Mouse (Mus musculus): ENCODE data around the gene Asb18.

Gene Asb18

DNA sequence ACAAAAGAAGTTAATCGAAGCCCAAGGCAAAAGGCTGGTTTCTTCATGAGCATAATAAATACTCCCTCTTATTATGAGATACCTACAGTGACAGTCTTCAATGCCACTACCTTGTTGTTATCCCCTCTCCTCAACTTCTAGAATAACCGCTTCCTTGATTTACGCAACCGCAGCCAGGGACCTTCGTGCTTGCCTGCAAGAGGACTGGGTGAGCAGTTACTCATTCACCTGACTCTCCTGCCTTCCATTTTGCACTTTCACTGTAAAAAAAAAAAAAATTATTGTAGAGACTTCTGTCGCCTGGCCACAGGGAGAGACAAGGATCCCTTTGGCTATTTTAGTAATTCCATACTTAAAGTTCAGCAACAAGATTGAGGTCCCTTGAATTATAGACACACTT, 81.4 kb downstream of the Asb18 start:
- in situ Hi-C loops (cut with MboI): no loop called here

GRCm38 (mm10) chr1:89932616-89933015, 81.8 kb downstream of the Asb18 start:
- in situ Hi-C loops (cut with MboI): no loop called here

- in situ Hi-C loops (cut with MboI): no loop called here
Measured at GRCm38 (mm10) chr1:89932021-89932423, 82.4 kb downstream of the Asb18 start.

GRCm38 (mm10) chr1:89931120-89931519, 83.3 kb downstream of the Asb18 start, which contains the start of gene Gbx2:
TSS of gene Gbx2 (minus strand) at chr1:89931179.
- in situ Hi-C loops (cut with MboI): no loop called here

GRCm38 (mm10) chr1:89930551-89930950, 83.9 kb downstream of the Asb18 start:
- in situ Hi-C loops (cut with MboI): no loop called here

DNA sequence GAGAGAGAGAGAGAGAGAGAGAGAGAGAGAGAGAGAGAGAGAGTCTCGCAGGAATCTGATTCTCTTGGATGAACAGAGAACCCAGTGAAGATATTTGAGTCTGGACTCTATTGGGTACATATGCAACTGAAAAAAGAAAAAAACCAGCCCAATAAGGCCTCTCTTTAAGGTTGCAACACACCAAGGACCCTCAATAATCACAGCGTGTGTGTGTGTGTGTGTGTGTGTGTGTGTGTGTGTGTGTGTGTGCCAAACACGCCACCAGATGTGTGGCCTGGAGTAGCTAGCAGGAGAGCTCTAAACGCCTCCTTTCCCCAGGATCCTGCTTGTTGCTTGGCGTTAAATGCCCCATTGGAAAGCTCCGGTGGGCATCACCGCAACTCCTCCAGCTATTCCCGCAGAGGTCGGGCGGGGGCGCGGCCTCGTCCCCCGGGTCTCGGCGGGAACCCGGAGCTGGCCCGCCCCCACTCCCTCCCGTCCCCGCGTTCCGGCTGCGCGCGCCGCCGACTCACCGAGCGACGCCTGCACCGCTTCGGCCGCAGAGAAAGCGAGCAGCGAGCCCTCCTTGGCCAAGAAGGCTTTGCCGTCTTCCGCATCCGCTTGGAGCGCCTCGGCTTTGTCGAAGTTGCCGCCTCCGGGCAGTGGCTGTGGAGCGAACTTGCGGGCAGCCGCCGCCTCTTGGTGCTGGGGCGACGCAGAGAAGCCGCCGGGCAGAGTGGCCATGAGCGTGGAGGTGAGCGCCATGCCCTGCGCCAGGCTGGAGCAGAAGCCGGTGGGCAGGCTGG, 84.6 kb downstream of the Asb18 start:
- in situ Hi-C loops (cut with MboI): no loop called here

DNA sequence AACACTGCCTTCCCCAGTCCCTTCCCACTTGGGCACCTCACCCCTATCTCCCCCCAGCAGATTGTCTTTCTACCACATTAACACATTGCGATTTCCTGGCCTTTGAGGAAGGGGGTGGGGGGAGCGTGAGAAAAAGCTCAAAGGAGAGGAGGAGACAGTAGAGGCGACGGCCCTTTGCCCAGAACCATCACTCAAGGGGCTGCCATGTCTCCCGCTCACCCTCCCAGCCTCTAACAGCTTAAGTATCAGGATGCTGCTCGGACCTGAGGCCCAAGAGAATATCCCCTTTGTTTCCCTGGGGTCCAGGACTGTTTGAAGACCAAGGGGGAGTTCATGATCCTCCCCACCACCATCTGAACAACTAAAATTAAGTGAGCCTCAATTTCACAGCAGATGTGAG, 85.3 kb downstream of the Asb18 start:
- in situ Hi-C loops (cut with MboI): no loop called here

DNA sequence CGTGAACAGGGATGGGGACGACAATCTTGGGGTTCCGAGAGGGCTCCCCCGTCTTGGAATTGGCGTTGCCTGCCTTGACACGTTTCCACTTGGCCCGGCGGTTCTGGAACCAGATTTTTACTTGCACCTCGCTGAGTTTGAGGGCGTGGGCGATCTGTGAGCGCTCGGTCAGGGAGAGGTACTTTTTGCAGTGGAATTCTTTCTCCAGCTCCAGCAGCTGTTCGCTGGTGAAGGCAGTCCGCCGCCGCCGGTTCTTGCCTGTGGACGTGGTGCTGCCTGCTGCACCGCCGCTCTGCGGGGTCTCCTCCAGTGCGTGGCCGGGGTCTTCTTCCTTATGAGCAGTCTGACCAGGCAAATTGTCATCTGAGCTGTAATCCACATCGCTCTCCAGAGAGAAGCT, 85.8 kb downstream of the Asb18 start:
- in situ Hi-C loops (cut with MboI): no loop called here

DNA sequence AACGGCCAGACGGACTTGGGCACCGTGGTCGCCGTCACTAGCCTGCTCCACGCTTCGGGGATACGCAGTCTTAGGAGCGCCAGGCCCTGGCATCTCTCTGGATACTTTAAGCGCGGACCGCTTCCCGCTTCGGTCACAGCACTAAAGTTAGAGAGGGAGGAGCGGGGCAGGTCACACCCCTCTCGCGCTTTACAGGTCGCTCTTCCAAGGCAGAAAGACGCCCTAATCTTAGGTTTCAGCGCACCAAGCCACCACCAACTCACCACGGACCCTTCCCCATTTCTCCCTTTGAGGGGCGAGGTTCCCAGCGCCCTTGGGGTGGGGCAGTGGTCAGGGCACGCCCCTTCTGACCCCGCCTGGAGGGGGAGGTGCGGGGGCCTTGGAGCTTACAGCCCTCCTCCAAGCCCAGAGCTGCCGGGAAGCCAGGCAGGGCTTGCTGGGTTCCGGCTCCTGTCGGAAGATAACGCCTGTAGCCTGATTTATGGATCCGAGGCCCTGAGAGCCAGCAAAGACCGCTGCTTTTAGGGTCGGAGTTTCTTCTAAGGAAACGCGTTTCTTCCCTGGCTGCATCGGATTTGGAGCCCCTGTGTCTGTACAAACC, 87.3 kb downstream of the Asb18 start:
- in situ Hi-C loops (cut with MboI): no loop called here

GRCm38 (mm10) chr1:89926583-89927060, 87.8 kb downstream of the Asb18 start:
- in situ Hi-C loops (cut with MboI): no loop called here

GRCm38 (mm10) chr1:89925501-89926190, 88.8 kb downstream of the Asb18 start:
- in situ Hi-C loops (cut with MboI): no loop called here

- in situ Hi-C loops (cut with MboI): no loop called here
Measured at GRCm38 (mm10) chr1:89923642-89924020, 90.8 kb downstream of the Asb18 start.

- in situ Hi-C loops (cut with MboI): no loop called here
Measured at GRCm38 (mm10) chr1:89922883-89923641, 91.4 kb downstream of the Asb18 start.

DNA sequence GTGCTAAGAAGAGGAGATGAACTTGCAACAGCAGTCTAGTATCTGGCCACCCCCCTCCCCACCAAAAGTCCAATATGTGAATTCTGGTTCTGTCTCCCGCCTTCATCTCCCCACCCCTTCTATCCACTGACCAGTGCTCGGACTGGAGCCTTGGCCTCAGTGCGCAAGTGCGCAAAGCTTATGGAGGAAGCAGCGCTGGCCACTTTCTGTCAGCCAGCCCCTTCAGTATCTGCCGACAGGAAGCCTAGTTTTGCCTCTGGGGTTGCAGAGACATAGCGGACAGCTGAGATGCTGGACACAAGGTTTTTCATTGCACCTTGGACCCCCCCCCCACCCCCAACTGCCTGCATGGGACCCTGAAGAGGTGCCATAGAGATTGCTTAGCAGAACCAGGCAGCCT, 92.2 kb downstream of the Asb18 start:
- in situ Hi-C loops (cut with MboI): no loop called here

- in situ Hi-C loops (cut with MboI): no loop called here
Measured at GRCm38 (mm10) chr1:89921806-89922205, 92.7 kb downstream of the Asb18 start.

GRCm38 (mm10) chr1:89919206-89919605, 95.3 kb downstream of the Asb18 start:
- in situ Hi-C loops (cut with MboI): no loop called here

DNA sequence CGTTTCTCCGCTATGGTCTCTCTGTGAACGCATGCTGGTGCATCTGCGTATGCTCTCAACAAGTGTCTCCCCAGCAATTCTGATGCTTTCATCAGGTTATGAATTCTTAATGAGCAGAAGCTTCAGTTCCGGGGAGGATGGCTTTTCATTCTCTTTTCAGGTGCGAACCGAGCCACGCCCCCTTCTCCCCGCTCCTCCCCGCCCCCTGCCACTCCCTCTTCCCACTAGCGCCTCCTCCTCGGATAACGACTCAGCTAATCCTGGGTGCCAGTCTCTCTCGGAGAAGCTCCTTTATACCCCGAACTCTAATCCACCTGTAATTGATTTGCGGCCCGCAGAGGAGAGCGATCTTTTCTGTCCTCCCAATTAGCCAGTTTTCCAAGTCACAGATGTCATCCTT, 96.4 kb downstream of the Asb18 start:
- in situ Hi-C loops (cut with MboI): no loop called here

DNA sequence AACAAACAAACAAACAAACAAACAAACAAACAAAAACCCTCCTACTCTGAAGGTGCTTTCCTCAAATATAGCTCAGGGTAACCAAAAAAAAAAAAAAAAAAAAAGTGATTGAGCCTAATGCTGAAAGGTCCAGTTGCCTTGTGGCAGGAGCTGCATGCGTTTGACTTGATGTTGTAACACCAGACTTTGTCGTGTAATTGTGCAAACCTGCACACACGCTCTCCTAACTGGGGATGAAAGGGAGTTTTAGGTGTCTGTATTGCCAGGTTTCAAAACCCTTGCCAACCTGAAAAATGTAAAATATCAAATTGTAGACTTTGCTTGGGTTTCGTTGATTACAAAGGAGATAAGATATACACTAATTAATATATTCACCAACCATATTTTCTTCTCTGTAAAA, 100.9 kb downstream of the Asb18 start:
- in situ Hi-C loops (cut with MboI): no loop called here

- in situ Hi-C loops (cut with MboI): no loop called here
Measured at GRCm38 (mm10) chr1:89912392-89912791, 102.1 kb downstream of the Asb18 start.

- in situ Hi-C loops (cut with MboI): no loop called here
Measured at GRCm38 (mm10) chr1:89909796-89910195, 104.7 kb downstream of the Asb18 start.

DNA sequence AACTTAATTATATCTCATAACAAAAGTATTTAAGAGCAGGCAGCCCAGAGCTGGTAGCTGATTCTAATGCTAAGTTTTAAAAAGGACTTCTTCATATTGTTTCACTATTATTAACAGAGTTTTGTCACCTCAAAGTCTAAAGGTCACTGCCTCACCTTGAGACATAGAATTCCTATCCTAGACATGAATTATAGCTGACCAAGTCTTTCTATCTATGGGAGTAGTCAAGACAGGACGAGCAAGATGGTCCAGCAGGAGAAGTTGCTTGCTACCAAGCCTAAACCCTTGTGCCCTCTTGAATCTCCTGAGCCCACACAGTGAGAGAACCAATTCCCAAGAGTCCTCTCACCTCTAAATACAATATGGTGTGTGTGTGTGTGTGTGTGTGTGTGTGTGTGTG, 111.8 kb downstream of the Asb18 start:
- in situ Hi-C loops (cut with MboI): no loop called here

DNA sequence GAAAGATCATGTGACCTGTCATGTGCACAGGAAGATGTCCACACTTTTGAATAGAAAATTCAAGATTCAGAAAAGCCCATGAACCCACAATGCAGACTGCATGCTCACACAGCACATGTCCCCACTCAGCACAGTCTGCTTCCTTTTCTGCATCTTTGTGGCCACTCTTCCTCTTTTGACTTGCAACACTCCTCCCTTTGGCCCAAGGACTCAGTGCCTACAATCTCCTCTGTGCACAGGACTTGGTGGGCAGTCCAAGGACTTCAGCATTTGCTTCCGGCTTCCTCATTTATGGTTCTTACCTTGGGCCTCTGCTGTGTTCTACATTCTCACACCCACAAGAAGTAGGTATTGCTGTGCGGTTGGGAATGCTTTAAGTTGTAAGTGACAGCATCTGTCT, 112.2 kb downstream of the Asb18 start:
- in situ Hi-C loops (cut with MboI): no loop called here
